Mouse (Mus musculus) midbrain, embryonic 11.5 days (tissue): ENCODE data around the gene Tmem151a. TPM values are rescaled to one million over a fixed set of nuclear protein-coding genes. Genes with fewer than 3 reads are reported as not detected.

ENCODE experiments used
- ATAC-seq: fragments of 200-750 bp; cut with Nextera tagmentation; 2 replicates; pipeline ENCODE4 v1.8.0; 2017; ENCODE audit warnings: moderate TSS enrichment, moderate library complexity; ENCODE audit not compliant: low FRiP score
- DNase-seq: peaks from one replicate; pipeline ENCODE4 v3.0.0; 2015; ENCODE audit warnings: low spot score; ENCODE audit errors: missing footprints
- H3K27ac ChIP-seq: fragments of 300-500 bp; sonication (generic); 2 replicates; pipeline ENCODE4 v1.5.1; 2014; ENCODE audit warnings: low read depth, low read length
- H3K27me3 ChIP-seq: fragments of 300-500 bp; sonication (generic); 2 replicates; pipeline ENCODE4 v1.6.1; 2014; ENCODE audit warnings: mild to moderate bottlenecking, low read length, moderate library complexity, mixed read lengths; ENCODE audit not compliant: control insufficient read depth, insufficient read depth
- H3K36me3 ChIP-seq: fragments of 300-500 bp; sonication (generic); 2 replicates; pipeline ENCODE4 v1.6.1; 2014; ENCODE audit warnings: mild to moderate bottlenecking, low read length, moderate library complexity, mixed read lengths; ENCODE audit not compliant: control insufficient read depth, insufficient read depth
- H3K4me1 ChIP-seq: fragments of 300-500 bp; sonication (generic); 2 replicates; pipeline ENCODE4 v1.6.1; 2014; ENCODE audit warnings: low read length; ENCODE audit not compliant: control insufficient read depth, insufficient read depth
- H3K4me2 ChIP-seq: fragments of 300-500 bp; sonication (generic); 2 replicates; pipeline ENCODE4 v1.6.1; 2014; ENCODE audit warnings: mild to moderate bottlenecking, moderate library complexity
- H3K4me3 ChIP-seq: fragments of 300-500 bp; sonication (generic); 2 replicates; pipeline ENCODE4 v1.5.1; 2014; ENCODE audit warnings: low read depth, low read length
- H3K9ac ChIP-seq: fragments of 300-500 bp; sonication (generic); 2 replicates; pipeline ENCODE4 v1.6.1; 2014; ENCODE audit warnings: low read length
- H3K9me3 ChIP-seq: fragments of 300-500 bp; sonication (generic); 2 replicates; pipeline ENCODE4 v1.6.1; 2016; ENCODE audit warnings: low read length; ENCODE audit not compliant: control insufficient read depth
- WGBS: fragments of 180-500 bp; shearing (Covaris S2); extraction: QIAGEN DNeasy Blood & Tissue Kit; methylation state at CpG from one replicate; pipeline ENCODE4 v1.1.7; 2014; 5-methylcytosine and 5-hydroxymethylcytosine counted together
- polyA plus RNA-seq: library from polyadenylated mRNA; unstranded; fragments of >200 nt; fragmentation: Nextera tagmentation; extraction: Ambion mirVana; gene quantifications from 2 replicates; pipeline ENCODE4 v1.2.1, GENCODE M21; 2014

Gene Tmem151a
- polyA plus RNA-seq, 1 experiment from 2014 or later = 1.3 TPM

DNA sequence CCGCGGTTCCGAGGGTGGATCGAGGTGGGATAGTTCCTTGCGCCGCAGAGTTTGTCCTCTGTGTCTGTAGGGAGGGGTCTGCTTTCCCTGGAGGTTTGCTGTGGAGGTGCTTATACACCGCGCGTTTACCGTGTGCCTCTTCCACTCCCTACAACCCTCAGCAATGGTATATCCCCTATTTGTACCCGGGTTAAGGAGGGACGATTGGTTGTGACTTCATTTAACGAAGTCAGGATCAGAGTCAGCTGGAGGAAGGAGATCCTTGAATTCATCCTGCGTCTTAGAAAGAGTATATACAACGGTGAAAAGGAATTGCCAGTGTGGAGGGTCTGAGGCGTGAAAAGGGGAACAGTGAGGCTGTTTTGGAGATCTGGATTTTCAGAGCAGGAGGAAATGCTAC is 43.7 kb downstream of the Tmem151a start:
- peak overlapping the region; percentile 92 for H3K4me3 ChIP-seq

DNA sequence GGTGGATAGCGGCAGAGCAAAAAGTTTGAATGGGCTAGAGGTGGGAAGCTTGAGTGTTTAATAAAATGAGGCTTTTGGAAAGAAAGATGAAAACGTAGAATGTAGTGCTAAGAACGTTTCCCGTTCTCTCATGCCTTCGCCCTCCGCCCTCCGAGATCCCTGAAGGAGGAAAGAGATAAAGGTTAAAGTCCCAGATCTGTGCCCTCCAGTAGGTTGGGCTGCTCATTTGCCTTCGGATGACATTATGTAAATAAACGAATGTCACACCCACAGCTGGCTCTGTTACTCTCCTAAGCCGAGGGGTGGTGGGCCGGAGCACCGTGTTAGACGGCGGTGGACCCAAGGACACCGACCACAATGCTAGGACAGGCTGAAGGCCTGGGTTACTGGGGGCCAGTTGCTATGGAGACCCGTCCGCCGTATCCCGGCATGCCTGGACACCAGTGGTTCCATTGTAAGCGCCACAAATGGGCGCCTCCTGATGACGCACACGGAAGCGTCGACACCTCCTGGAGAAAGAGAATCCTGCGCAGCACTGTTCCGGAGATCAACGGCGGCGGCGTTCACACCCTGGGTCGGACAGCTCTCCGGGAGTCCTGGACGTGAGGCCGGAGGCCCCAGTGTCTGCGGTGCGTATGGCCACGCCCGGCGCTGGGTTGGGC is 44.3 kb downstream of the Tmem151a start, which contains the start of gene Brms1:
Gene Brms1, plus strand, starts transcription at position 493 of the 662 bp plus-strand sequence.
- Histone ChIP-seq H3K36me3 (no peaks in the 10 kb centered on the region), H3K27ac (peak within 1 kb of the TSS; percentile 59; the same call in 1 of the 2 replicates), H3K9me3 (no peaks in the 10 kb centered on the region), H3K4me1 (peaks cover 26% of the 10 kb centered on the region), H3K27me3 (no peaks in the 10 kb centered on the region), H3K4me2 (peak within 1 kb of the TSS; percentile 99), H3K4me3 (peak within 1 kb of the TSS; percentile 92), H3K9ac (peak within 1 kb of the TSS; percentile 85)
- 9% methylated on average over 40 of the region's 40 CpGs for WGBS
- DNase-seq (peak; percentile 99), ATAC-seq (peak; percentile 80)

More for the DNA sequence above, 43.7 kb downstream of the Tmem151a start:
- Histone ChIP-seq H3K4me2 (peak overlapping the region; percentile 99), H3K27ac (no peak overlapping the region; the same call in 1 of the 2 replicates), H3K4me1 (peaks cover 26% of the 10 kb centered on the region), H3K36me3 (no peaks in the 10 kb centered on the region), H3K27me3 (no peaks in the 10 kb centered on the region), H3K9ac (peak overlapping the region; percentile 85), H3K9me3 (no peaks in the 10 kb centered on the region)
- no peak for ATAC-seq
- DNase-seq = peak; percentile 83
- 3% methylated on average over 16 of the region's 16 CpGs for WGBS

DNA sequence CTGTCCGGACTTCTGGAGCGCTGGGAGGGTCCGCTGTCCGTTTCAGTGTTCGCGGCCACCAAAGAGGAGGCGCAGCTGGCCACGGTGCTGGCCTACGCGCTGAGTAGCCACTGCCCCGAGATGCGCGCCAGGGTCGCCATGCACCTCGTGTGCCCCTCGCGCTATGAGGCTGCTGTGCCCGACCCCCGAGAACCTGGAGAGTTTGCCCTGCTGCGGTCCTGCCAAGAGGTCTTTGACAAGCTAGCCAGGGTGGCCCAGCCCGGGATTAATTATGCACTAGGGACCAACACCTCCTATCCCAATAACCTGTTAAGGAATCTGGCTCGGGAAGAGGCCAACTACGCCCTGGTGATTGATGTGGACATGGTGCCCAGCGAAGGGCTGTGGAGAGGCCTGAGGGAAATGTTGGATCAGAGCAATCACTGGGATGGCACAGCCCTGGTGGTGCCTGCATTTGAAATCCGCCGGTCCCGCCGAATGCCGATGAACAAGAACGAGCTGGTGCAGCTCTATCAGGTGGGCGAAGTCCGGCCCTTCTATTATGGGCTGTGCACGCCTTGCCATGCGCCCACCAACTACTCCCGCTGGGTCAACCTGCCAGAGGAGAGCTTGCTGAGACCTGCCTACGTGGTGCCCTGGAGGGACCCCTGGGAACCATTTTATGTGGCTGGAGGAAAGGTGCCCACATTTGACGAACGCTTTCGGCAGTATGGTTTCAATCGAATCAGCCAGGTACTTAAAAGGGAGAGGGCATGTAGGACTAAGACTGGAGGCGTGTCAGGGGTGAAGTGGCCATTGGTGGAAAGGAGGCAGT is 45.8 kb downstream of the Tmem151a start:
- DNase-seq (peak; percentile 88), ATAC-seq (no peak)
- peaks cover 26% of the 10 kb centered on the region for H3K4me1 ChIP-seq
- no peaks in the 10 kb centered on the region for H3K9me3 ChIP-seq
- WGBS = 11% methylated on average over 41 of the region's 41 CpGs
- no peak overlapping the region for H3K27ac ChIP-seq
- H3K36me3 ChIP-seq = no peaks in the 10 kb centered on the region
- H3K9ac ChIP-seq = peak overlapping the region; percentile 88
- H3K27me3 ChIP-seq = no peaks in the 10 kb centered on the region
- peak overlapping the region; percentile 99 for H3K4me2 ChIP-seq
- peak overlapping the region; percentile 76 for H3K4me3 ChIP-seq

GRCm38 (mm10) chr19:5038709-5039156 is 46.6 kb downstream of the Tmem151a start, which contains the start of the genes B4gat1 and AC124502.3:
Gene B4gat1 (plus strand): TSS chr19:5038826.
Gene AC124502.3 (plus strand): TSS chr19:5038891.
- Histone ChIP-seq H3K36me3 (no peaks in the 10 kb centered on the region), H3K27ac (peak within 1 kb of the TSS; percentile 80), H3K27me3 (no peaks in the 10 kb centered on the region), H3K4me2 (peak within 1 kb of the TSS; percentile 99), H3K4me1 (peaks cover 26% of the 10 kb centered on the region), H3K9ac (peak within 1 kb of the TSS; percentile 88), H3K4me3 (peak within 1 kb of the TSS; percentile 76), H3K9me3 (no peaks in the 10 kb centered on the region)
- ATAC-seq (peak; percentile 87), DNase-seq (peak; percentile 98)
- under 1% methylated on average over 42 of the region's 44 CpGs for WGBS

DNA sequence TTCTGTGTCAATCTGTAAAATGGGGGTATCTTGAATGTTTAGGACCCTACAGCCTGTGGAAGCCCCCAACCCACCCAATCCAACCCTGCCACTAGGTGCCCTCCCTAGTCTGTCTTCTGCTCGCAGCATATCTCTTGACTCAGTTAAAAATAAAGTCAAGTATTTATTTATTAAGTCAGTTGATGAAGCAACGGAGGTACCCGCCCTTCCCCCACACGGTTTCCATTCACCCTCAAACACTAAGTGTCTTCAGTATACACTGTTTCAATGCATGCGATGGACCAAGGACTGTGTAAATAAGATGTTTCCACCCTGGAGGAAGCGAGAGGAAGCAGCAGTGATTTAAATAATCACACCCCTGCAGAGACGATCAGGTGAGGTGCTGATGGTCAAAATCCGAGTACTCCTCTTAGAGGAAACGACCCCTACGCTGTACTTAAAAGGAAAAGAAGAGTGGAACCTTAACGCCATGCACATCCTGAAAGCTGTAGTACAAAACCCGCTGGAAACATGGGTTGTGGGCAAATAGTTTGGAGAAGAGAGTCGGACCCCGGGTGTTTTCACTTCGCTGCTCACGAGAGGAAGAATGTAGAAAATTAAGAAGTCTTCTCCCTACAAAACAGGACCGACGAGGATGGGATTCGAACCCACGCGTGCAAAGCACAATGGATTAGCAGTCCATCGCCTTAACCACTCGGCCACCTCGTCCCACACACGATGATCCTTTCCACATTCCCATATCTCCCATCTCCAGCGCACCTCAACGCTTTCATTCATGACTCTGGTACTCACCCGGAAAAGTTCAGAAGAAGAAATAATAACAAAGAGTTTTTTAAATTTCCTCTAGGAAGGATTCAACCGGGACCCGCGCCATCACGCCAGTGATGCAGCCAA is 47.4 kb downstream of the Tmem151a start:
- Histone ChIP-seq H3K27me3 (no peaks in the 10 kb centered on the region), H3K4me2 (peak overlapping the region; percentile 99), H3K9me3 (no peaks in the 10 kb centered on the region), H3K4me3 (peak overlapping the region; percentile 76), H3K36me3 (no peaks in the 10 kb centered on the region), H3K27ac (peak overlapping the region; percentile 80), H3K9ac (peak overlapping the region; percentile 88), H3K4me1 (peaks cover 26% of the 10 kb centered on the region)
- ATAC-seq (peak; percentile 53), DNase-seq (peak; percentile 99)
- WGBS = 8% methylated on average over 32 of the region's 32 CpGs

GRCm38 (mm10) chr19:5036577-5036976 is 48.8 kb downstream of the Tmem151a start:
- H3K9me3 ChIP-seq = no peaks in the 10 kb centered on the region
- H3K36me3 ChIP-seq = no peaks in the 10 kb centered on the region
- no peak overlapping the region for H3K4me3 ChIP-seq
- H3K4me2 ChIP-seq = no peak overlapping the region
- H3K27me3 ChIP-seq = no peaks in the 10 kb centered on the region
- ATAC-seq (no peak), DNase-seq (peak; percentile 49)
- no peak overlapping the region for H3K27ac ChIP-seq
- no peak overlapping the region for H3K9ac ChIP-seq
- WGBS = 83% methylated on average over 4 of the region's 4 CpGs
- H3K4me1 ChIP-seq = peaks cover 22% of the 10 kb centered on the region

DNA sequence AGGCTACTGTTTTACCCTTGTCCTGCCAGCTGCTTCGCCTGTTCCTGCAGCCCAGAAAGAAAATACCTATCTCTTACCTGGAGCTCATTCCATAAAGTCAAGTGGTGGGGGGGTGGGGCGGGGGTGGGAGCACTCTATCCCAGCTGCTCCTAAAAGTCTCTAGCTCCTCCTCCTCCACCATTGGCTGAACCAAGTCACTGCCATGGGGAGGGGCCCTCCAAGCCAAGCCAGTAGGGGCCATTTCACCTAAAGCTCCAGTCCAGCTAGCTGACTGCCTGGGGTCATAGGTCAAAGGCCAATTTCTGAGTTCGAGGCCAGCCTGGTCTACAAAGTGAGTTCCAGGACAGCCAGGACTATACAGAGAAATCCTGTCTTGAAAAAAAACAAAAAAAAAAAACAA is 52.6 kb downstream of the Tmem151a start:
- Histone ChIP-seq H3K4me1 (peaks cover 1% of the 10 kb centered on the region; the same call in 1 of the 2 replicates), H3K4me2 (no peak overlapping the region), H3K9me3 (no peaks in the 10 kb centered on the region), H3K27me3 (no peaks in the 10 kb centered on the region), H3K36me3 (peaks cover 2% of the 10 kb centered on the region; the same call in 1 of the 2 replicates), H3K9ac (no peak overlapping the region), H3K4me3 (no peak overlapping the region), H3K27ac (no peak overlapping the region)
- 81% methylated on average over 3 of the region's 3 CpGs for WGBS
- DNase-seq (peak; percentile 81), ATAC-seq (no peak)

DNA sequence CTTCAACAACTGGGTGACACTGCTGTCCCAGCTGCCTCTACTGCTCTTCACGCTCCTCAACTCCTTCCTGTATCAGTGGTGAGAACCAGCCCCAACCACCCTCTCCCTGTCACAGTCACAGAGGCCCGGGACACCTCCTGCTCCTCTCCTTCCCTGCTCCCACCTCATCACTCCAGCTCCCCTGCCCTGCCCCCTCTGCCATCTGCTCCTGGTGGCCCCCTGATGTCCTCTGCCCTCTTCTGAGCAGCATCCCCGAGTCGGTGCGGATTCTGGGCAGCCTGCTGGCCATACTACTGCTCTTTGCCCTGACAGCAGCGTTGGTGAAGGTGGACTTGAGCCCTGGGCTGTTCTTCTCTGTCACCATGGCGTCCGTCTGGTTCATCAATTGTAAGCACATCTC is 59.2 kb downstream of the Tmem151a start:
- no peaks in the 10 kb centered on the region for H3K4me1 ChIP-seq
- peaks cover 2% of the 10 kb centered on the region; the same call in 1 of the 2 replicates for H3K36me3 ChIP-seq
- no peak overlapping the region for H3K9ac ChIP-seq
- no peak for ATAC-seq
- WGBS = 87% methylated on average over 8 of the region's 8 CpGs
- no peak overlapping the region for H3K4me2 ChIP-seq
- H3K27ac ChIP-seq = no peak overlapping the region
- H3K9me3 ChIP-seq = no peaks in the 10 kb centered on the region
- H3K27me3 ChIP-seq = no peaks in the 10 kb centered on the region
- H3K4me3 ChIP-seq = no peak overlapping the region
- DNase-seq = no peak
